Mouse (Mus musculus): ENCODE results near the gene Trpm4.

GRCm38 (mm10) chr7:45332685-45333425 is 725 bp downstream of the Trpm4 start:
- TF ChIP-seq MYC (IDR thresholded peaks at IDR 0.05; ENCODE audit: low read depth, low read length), result no peak
- TF ChIP-seq E2F4 (IDR thresholded peaks at IDR 0.05; ENCODE audit: insufficient replicate concordance, low read depth, low read length), result 0 out of 2 replicates have a peak, but pooled peaks have one; percentile 17
- TF ChIP-seq CTCF (conservative IDR thresholded peaks at IDR 0.05 in 1 of 2, IDR thresholded peaks at IDR 0.05 in 1 of 2; ENCODE audit: low read depth in 2 of 2, low read length in 2 of 2), result no peak
- no peak for TF ChIP-seq POLR2AphosphoS2 (IDR thresholded peaks at IDR 0.05; ENCODE audit: low read depth, low read length)
- no peak for TF ChIP-seq GABPA (IDR thresholded peaks at IDR 0.05; ENCODE audit: insufficient replicate concordance, low read depth, low read length)
- TF ChIP-seq NRF1 (IDR thresholded peaks at IDR 0.05; ENCODE audit: low read depth, low read length), result no peak
- TF ChIP-seq ELF1 (IDR thresholded peaks at IDR 0.05; ENCODE audit: low read depth, low read length), result no peak
